In the genomic region with DNA sequence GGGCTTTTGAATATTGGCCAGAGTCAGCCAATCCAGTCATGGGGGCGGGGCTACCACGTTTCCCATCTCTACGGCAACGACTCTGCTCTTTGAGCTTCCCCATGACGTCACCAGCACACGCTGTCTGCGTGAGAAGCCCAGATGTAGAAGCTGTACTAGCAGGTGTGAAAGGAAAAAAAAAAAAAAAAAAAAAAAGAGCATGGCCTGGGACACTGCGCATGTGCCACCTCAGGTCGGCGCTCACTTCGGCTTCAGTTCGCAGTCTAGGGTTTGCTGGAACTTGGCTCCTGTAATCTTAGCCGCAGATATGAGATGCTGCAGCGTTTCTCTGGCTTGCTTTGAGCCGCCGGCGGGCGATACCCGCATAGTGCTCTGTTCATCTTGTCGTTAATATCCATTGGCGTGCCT, we compare ENCODE assay signal across 8 mouse cellular contexts.
DNase-seq lines count a peak whose midpoint lies in the region; ATAC-seq and TF ChIP-seq lines count a peak whose summit lies in the region.

No protein-coding gene starts in this region.

- TF ChIP-seq EP300 in liver, embryonic 14.5 days (IDR thresholded peaks at IDR 0.05; ENCODE audit: low read depth): no peak

- H3K4me1 ChIP-seq in heart, embryonic 11.5 days (ENCODE audit: control insufficient read depth, insufficient read depth, low read length): peaks cover 14% of the 10 kb centered on the region
- peaks cover 39% of the 10 kb centered on the region for H3K4me1 ChIP-seq in forebrain, embryonic 10.5 days
- H3K4me1 ChIP-seq in intestine, postnatal 0 days (replicated peaks; ENCODE audit: control insufficient read depth, insufficient read depth, low read length): peaks cover 10% of the 10 kb centered on the region; the same call in 1 of the 2 replicates
- H3K4me1 ChIP-seq in liver, embryonic 14.5 days (replicated peaks; ENCODE audit: control insufficient read depth in 2 of 2, insufficient read depth in 2 of 2, low read length in 1 of 2): peaks cover 7 to 14% of the 10 kb centered on the region in 2 experiments; a peak in 2 of 4 replicates
- peaks cover 8% of the 10 kb centered on the region for H3K4me1 ChIP-seq in olfactory bulb, adult 2 months (ENCODE audit: control insufficient read depth, insufficient read depth, low read length)

- H3K9ac ChIP-seq in heart, embryonic 11.5 days (ENCODE audit: low read depth, low read length): peak overlapping the region; percentile 12; the same call in 1 of the 2 replicates
- no peak overlapping the region for H3K9ac ChIP-seq in intestine, postnatal 0 days (ENCODE audit: low read depth, low read length)
- H3K9ac ChIP-seq in liver, embryonic 14.5 days (replicated peaks): no peak overlapping the region

- no peak for ATAC-seq in heart, embryonic 11.5 days (replicated peaks; ENCODE audit: insufficient number of reproducible peaks, low FRiP score, low TSS enrichment)
- peak; percentile 90 for ATAC-seq in intestine, postnatal 0 days
- no peak for ATAC-seq in liver, embryonic 14.5 days (ENCODE audit: insufficient read depth)

- no peaks in the 10 kb centered on the region for H3K27me3 ChIP-seq in heart, embryonic 11.5 days (ENCODE audit: control insufficient read depth, insufficient read depth, low read length)
- H3K27me3 ChIP-seq in forebrain, embryonic 10.5 days (ENCODE audit: poor library complexity, severe bottlenecking): peaks cover 16% of the 10 kb centered on the region
- no peaks in the 10 kb centered on the region for H3K27me3 ChIP-seq in intestine, postnatal 0 days (replicated peaks; ENCODE audit: control insufficient read depth, insufficient read depth, low read length)
- H3K27me3 ChIP-seq in liver, embryonic 14.5 days (ENCODE audit: control insufficient read depth, insufficient read depth, low read length): no peaks in the 10 kb centered on the region; the same call in 1 of the 2 replicates

- peak overlapping the region; percentile 27 for H3K4me3 ChIP-seq in heart, embryonic 11.5 days (ENCODE audit: low read depth, low read length)
- H3K4me3 ChIP-seq in forebrain, embryonic 10.5 days: peak overlapping the region; percentile 47
- no peak overlapping the region for H3K4me3 ChIP-seq in intestine, postnatal 0 days (ENCODE audit: low read depth, low read length)
- no peak overlapping the region; a peak in 1 of 4 replicates for H3K4me3 ChIP-seq in liver, embryonic 14.5 days (ENCODE audit: insufficient read depth in 1 of 2, low read depth in 2 of 2, low read length in 2 of 2)
- peak overlapping the region; percentile 32 for H3K4me3 ChIP-seq in olfactory bulb, adult 2 months (ENCODE audit: insufficient read depth, low read depth, low read length)

- no peak for DNase-seq in heart, postnatal 14 days
- DNase-seq in adrenal gland, postnatal 36 days: peak; percentile 51 to 71
- DNase-seq in forebrain, embryonic 10.5 days (ENCODE audit: extremely low spot score, low spot score): peak; percentile 76
- DNase-seq in liver, embryonic 14.5 days (ENCODE audit: low read depth in 3 of 3, low spot score in 3 of 3): peak; percentile 31 to 47 (median 33)
- peak; percentile 84 to 91 for DNase-seq in thymus, postnatal 36 days

- peak overlapping the region; percentile 64 for H3K4me2 ChIP-seq in heart, embryonic 11.5 days
- H3K4me2 ChIP-seq in intestine, postnatal 0 days (replicated peaks; ENCODE audit: low read depth): peak overlapping the region; percentile 56
- H3K4me2 ChIP-seq in liver, embryonic 14.5 days (ENCODE audit: low read depth): peak overlapping the region; percentile 51

- TF ChIP-seq POLR2A in olfactory bulb, adult 2 months (IDR thresholded peaks at IDR 0.05; ENCODE audit: insufficient read depth, low read depth, low read length): no peak

- H3K36me3 ChIP-seq in heart, embryonic 11.5 days (ENCODE audit: control insufficient read depth, insufficient read depth, low read length): no peaks in the 10 kb centered on the region
- no peaks in the 10 kb centered on the region for H3K36me3 ChIP-seq in forebrain, embryonic 10.5 days (replicated peaks)
- H3K36me3 ChIP-seq in intestine, postnatal 0 days (ENCODE audit: control insufficient read depth, insufficient read depth): no peaks in the 10 kb centered on the region
- H3K36me3 ChIP-seq in liver, embryonic 14.5 days (replicated peaks; ENCODE audit: control insufficient read depth, insufficient read depth, low read depth): no peaks in the 10 kb centered on the region

- intact Hi-C loops in heart, postnatal 14 days (cut with DNase I): no loop called here

- WGBS in heart, embryonic 11.5 days (ENCODE audit: insufficient replicate concordance): 4% methylated on average over 21 of the region's 21 CpGs
- 3% methylated on average over 21 of the region's 21 CpGs for WGBS in forebrain, embryonic 10.5 days
- 3% methylated on average over 21 of the region's 21 CpGs for WGBS in intestine, postnatal 0 days
- WGBS in liver, embryonic 14.5 days (ENCODE audit: insufficient replicate concordance): 7% methylated on average over 21 of the region's 21 CpGs
- WGBS in olfactory bulb, adult 2 months: 3% methylated on average over 21 of the region's 21 CpGs

- H3K27ac ChIP-seq in heart, embryonic 11.5 days (ENCODE audit: low read depth, low read length): no peak overlapping the region
- H3K27ac ChIP-seq in forebrain, embryonic 10.5 days: peak overlapping the region; percentile 62
- 0 out of 2 replicates have a peak overlapping the region, but pooled peaks have one; percentile 24 for H3K27ac ChIP-seq in intestine, postnatal 0 days (ENCODE audit: low read depth, low read length)
- no peak overlapping the region for H3K27ac ChIP-seq in liver, embryonic 14.5 days
- peak overlapping the region; percentile 53 for H3K27ac ChIP-seq in olfactory bulb, adult 2 months (ENCODE audit: insufficient read depth, low read depth, low read length)

- no peaks in the 10 kb centered on the region for H3K9me3 ChIP-seq in heart, embryonic 11.5 days (replicated peaks; ENCODE audit: control insufficient read depth, low read length)
- no peaks in the 10 kb centered on the region for H3K9me3 ChIP-seq in forebrain, embryonic 10.5 days
- H3K9me3 ChIP-seq in intestine, postnatal 0 days (ENCODE audit: control insufficient read depth): no peaks in the 10 kb centered on the region
- no peaks in the 10 kb centered on the region for H3K9me3 ChIP-seq in liver, embryonic 14.5 days (ENCODE audit: control insufficient read depth, low read length)

- peak; percentile 43; the same call in 1 of the 2 replicates for TF ChIP-seq CTCF in intestine, postnatal 0 days (IDR thresholded peaks at IDR 0.05; ENCODE audit: low read depth)
- no peak for TF ChIP-seq CTCF in liver, embryonic 14.5 days (IDR thresholded peaks at IDR 0.05; ENCODE audit: low read depth)
- TF ChIP-seq CTCF in olfactory bulb, adult 2 months (IDR thresholded peaks at IDR 0.05; ENCODE audit: insufficient read depth, low read depth, low read length): no peak

Comparison
In these comparisons a context has a peak if more than half of its experiments do, and no peak if none do; other contexts are left out.
1. H3K27ac ChIP-seq: peak in forebrain, embryonic 10.5 days (single experiment), intestine, postnatal 0 days (single experiment) and olfactory bulb, adult 2 months (single experiment); none in heart, embryonic 11.5 days (single experiment) and liver, embryonic 14.5 days (single experiment).
2. H3K4me3 ChIP-seq: peak in heart, embryonic 11.5 days (single experiment), forebrain, embryonic 10.5 days (single experiment) and olfactory bulb, adult 2 months (single experiment); none in intestine, postnatal 0 days (single experiment) and liver, embryonic 14.5 days (0 of 2).
3. DNase-seq: peak in adrenal gland, postnatal 36 days (2 of 2), forebrain, embryonic 10.5 days (single experiment), liver, embryonic 14.5 days (3 of 3) and thymus, postnatal 36 days (2 of 2); none in heart, postnatal 14 days (0 of 2).
4. Peak in every context shown above with its lines, with median percentiles within 50 percentile points of each other: H3K4me2 ChIP-seq.